In the genomic region with DNA sequence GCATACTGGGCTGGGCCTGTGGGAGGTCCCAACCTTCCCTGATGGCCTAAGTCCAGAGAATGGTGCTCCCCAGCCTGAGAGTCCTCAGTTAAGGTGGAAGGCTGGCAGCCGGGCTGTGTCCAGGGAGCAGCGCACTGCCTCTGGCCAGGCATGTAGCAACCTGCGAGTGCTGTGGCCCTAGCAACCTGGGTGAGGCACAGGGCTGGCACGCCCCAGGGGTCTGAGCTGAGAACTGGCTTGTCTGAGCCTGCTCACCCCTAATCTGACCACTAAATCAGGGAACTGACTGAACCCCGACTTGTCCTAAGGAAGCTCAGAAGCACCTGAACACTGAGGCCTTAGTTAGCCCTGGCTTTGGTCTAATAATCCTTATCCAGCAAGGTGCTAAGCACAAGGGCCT, we compare ENCODE assay signal across 15 mouse cellular contexts. TPM values are rescaled to one million over a fixed set of nuclear protein-coding genes. Genes with fewer than 3 reads are reported as not detected.
DNase-seq lines count a peak whose midpoint lies in the region; ATAC-seq and TF ChIP-seq lines count a peak whose summit lies in the region.
"Had no signal": no experiment of that assay in that cellular context is flagged by ENCODE, and none has a peak within 500 bp of the region (broad histone marks: within the 10 kb centered on the region; RNA-seq: fewer than 3 reads in every experiment).

No protein-coding gene starts in this region.

- H3K36me3 ChIP-seq in ES-E14 (ENCODE audit: control insufficient read depth, insufficient read depth, low read length, poor library complexity, severe bottlenecking) = no peaks in the 10 kb centered on the region
- H3K36me3 ChIP-seq in embryonic facial prominence, embryonic 15.5 days = no peaks in the 10 kb centered on the region
- H3K36me3 ChIP-seq: heart, embryonic 10.5 days; neural tube, embryonic 15.5 days had no signal

- H3K4me3 ChIP-seq in ES-E14 (ENCODE audit: insufficient read depth in 1 of 2, low read depth in 1 of 2, low read length in 2 of 2, poor library complexity in 1 of 2, severe bottlenecking in 1 of 2) = no peak overlapping the region
- H3K4me3 ChIP-seq in embryonic facial prominence, embryonic 15.5 days (replicated peaks) = no peak overlapping the region
- H3K4me3 ChIP-seq: heart, embryonic 10.5 days; neural tube, embryonic 15.5 days had no signal

- no peak overlapping the region for H3K4me2 ChIP-seq in embryonic facial prominence, embryonic 15.5 days (replicated peaks)
- H3K4me2 ChIP-seq: hindbrain, embryonic 14.5 days; liver, embryonic 11.5 days; neural tube, embryonic 15.5 days had no signal

- H3K4me1 ChIP-seq in ES-E14 (ENCODE audit: control insufficient read depth in 2 of 2, insufficient read depth in 2 of 2, low read length in 2 of 2, poor library complexity in 1 of 2) = peaks cover 8 to 22% of the 10 kb centered on the region in 2 experiments; a peak in 3 of 4 replicates
- peaks cover 12% of the 10 kb centered on the region for H3K4me1 ChIP-seq in embryonic facial prominence, embryonic 15.5 days
- H3K4me1 ChIP-seq: heart, embryonic 10.5 days had no signal

- no peaks in the 10 kb centered on the region for H3K27me3 ChIP-seq in embryonic facial prominence, embryonic 15.5 days
- H3K27me3 ChIP-seq: neural tube, embryonic 15.5 days had no signal

- ATAC-seq in embryonic facial prominence, embryonic 15.5 days (ENCODE audit: insufficient number of reproducible peaks, low FRiP score, low TSS enrichment, low read depth) = no peak
- ATAC-seq in megakaryocyte, adult 5-6 weeks (ENCODE audit: poor library complexity, severe bottlenecking) = peak; percentile 51; the same call in 1 of the 2 replicates

- H3K9me3 ChIP-seq in ES-E14 (ENCODE audit: control insufficient read depth, insufficient read depth, low read depth, low read length) = no peaks in the 10 kb centered on the region
- no peaks in the 10 kb centered on the region for H3K9me3 ChIP-seq in embryonic facial prominence, embryonic 15.5 days (replicated peaks)

- peak; percentile 13 for DNase-seq in kidney, adult 9 months
- DNase-seq in kidney, adult 18-20 months = no peak
- no peak for DNase-seq in ES-E14 (ENCODE audit: low read depth, low spot score)
- DNase-seq in cerebellum, adult 11 months = no peak
- no peak for DNase-seq in adrenal gland, adult 2 months
- no peak for DNase-seq in thymus, postnatal 36 days
- DNase-seq: gastrocnemius, postnatal 25 days; spleen, adult 18-20 months had no signal

- in situ Hi-C loops in ES-E14 (cut with MboI; ENCODE audit: low sequenced_read_pairs in 2 of 2, unreplicated experiment in 2 of 2) = no loop called here

- H3K27ac ChIP-seq in ES-E14 (ENCODE audit: insufficient read depth, low read depth, low read length, poor library complexity, severe bottlenecking) = 0 out of 2 replicates have a peak overlapping the region, but pooled peaks have one; percentile 33
- peak overlapping the region; percentile 30 for H3K27ac ChIP-seq in embryonic facial prominence, embryonic 15.5 days (replicated peaks)
- H3K27ac ChIP-seq: heart, embryonic 10.5 days; hindbrain, embryonic 14.5 days; macrophage; neural tube, embryonic 15.5 days had no signal

- 76% methylated on average over 5 of the region's 5 CpGs for WGBS in embryonic facial prominence, embryonic 15.5 days

- H3K9ac ChIP-seq in ES-E14 (ENCODE audit: insufficient read depth, low read depth, low read length, poor library complexity, severe bottlenecking) = peak overlapping the region; percentile 5; the same call in 1 of the 2 replicates
- H3K9ac ChIP-seq in embryonic facial prominence, embryonic 15.5 days = no peak overlapping the region
- H3K9ac ChIP-seq: hindbrain, embryonic 14.5 days; neural tube, embryonic 15.5 days had no signal

TF ChIP-seq in ES-E14, 5 proteins besides CTCF, POLR2A, EP300 and RAD21:
- no peak for TF ChIP-seq ZC3H11A (IDR thresholded peaks at IDR 0.05; ENCODE audit: borderline replicate concordance, low read depth, low read length)
- no peak for TF ChIP-seq MAFK (IDR thresholded peaks at IDR 0.05; ENCODE audit: insufficient read depth, low read depth, low read length)
- TF ChIP-seq ZNF384 (IDR thresholded peaks at IDR 0.05; ENCODE audit: low read depth, low read length) = no peak
- no peak for TF ChIP-seq HCFC1 (IDR thresholded peaks at IDR 0.05; ENCODE audit: borderline replicate concordance, insufficient read depth, low read length)
- no peak for TF ChIP-seq CHD2 (IDR thresholded peaks at IDR 0.05; ENCODE audit: low read depth, low read length)
TF ChIP-seq in ES-E14: peak in this region for 0.

RNA-seq across cellular contexts. Expression of a gene that starts 24.1 kb away (rescaled TPM):
- 6.2 and 6.7 TPM in 2 replicates for total RNA-seq in ES-E14 (2012; rRNA removed)
- polyA plus RNA-seq in embryonic facial prominence, embryonic 15.5 days (2015; fragmentation: Nextera tagmentation; extraction: Ambion mirVana) = 26.8 and 35.5 TPM in 2 replicates
- total RNA-seq in megakaryocyte, adult 5-6 weeks (2015) = not detected in 2 replicates
- not detected in 2 replicates for total RNA-seq in megakaryocyte, adult 5-6 weeks (2017)
- under 1 TPM in 1 of 2 experiments, not detected in 1; 0.10 TPM for total RNA-seq in adrenal gland, adult 2 months (2021)
- not detected in 2 replicates for polyA plus RNA-seq in adrenal gland, adult 2 months (2012; rRNA removed)
- polyA plus RNA-seq: macrophage had no signal
